Mouse (Mus musculus) midbrain, postnatal 0 days (tissue): Measurements from ENCODE around the gene Oas1d. TPM values are rescaled to one million over a fixed set of nuclear protein-coding genes. Genes with fewer than 3 reads are reported as not detected.
"Not testable (repeated sequence)": the region's sequence is repeated elsewhere in the genome, so short reads cannot be mapped to it uniquely, and the experiment has no call there.

Experiments used
- ATAC-seq: fragments of 200-750 bp; cut with Nextera tagmentation; 2 replicates; pipeline ENCODE4 v1.8.0; 2017; ENCODE audit warnings: moderate number of reproducible peaks, mild to moderate bottlenecking, moderate TSS enrichment, moderate library complexity; ENCODE audit not compliant: low FRiP score
- DNase-seq: peaks from one replicate; pipeline ENCODE4 v3.0.0-alpha.2; 2015; ENCODE audit warnings: low spot score
- H3K27ac ChIP-seq: fragments of 300-500 bp; sonication (generic); 2 replicates; pipeline ENCODE4 v1.5.1; 2014; ENCODE audit warnings: low read depth, mild to moderate bottlenecking, low read length, mixed read lengths
- H3K27me3 ChIP-seq: fragments of 300-500 bp; sonication (generic); 2 replicates; pipeline ENCODE4 v1.6.1; 2014; ENCODE audit warnings: low read length, control low read depth, mixed read lengths; ENCODE audit not compliant: insufficient read depth
- H3K36me3 ChIP-seq: fragments of 300-500 bp; sonication (generic); 2 replicates; pipeline ENCODE4 v1.6.1; 2014; ENCODE audit warnings: low read length, control low read depth, mixed read lengths; ENCODE audit not compliant: insufficient read depth
- H3K4me1 ChIP-seq: fragments of 300-500 bp; sonication (generic); 2 replicates; pipeline ENCODE4 v1.6.1; 2014; ENCODE audit warnings: mild to moderate bottlenecking, control low read depth, antibody characterized with exemption, low read length, mixed read lengths; ENCODE audit not compliant: insufficient read depth
- H3K4me2 ChIP-seq: fragments of 300-500 bp; sonication (generic); 2 replicates; pipeline ENCODE4 v1.6.1; 2014; ENCODE audit warnings: low read depth, mild to moderate bottlenecking, low read length, mixed read lengths; ENCODE audit not compliant: poor library complexity, severe bottlenecking
- H3K4me3 ChIP-seq: fragments of 300-500 bp; sonication (generic); 2 replicates; pipeline ENCODE4 v1.5.1; 2014; ENCODE audit warnings: low read depth, mild to moderate bottlenecking, low read length, moderate library complexity
- H3K9ac ChIP-seq: fragments of 300-500 bp; sonication (generic); replicated peaks from 2 replicates; pipeline ENCODE4 v1.6.1; 2014; ENCODE audit warnings: mild to moderate bottlenecking, low read length, moderate library complexity, mixed read lengths; ENCODE audit not compliant: poor library complexity, severe bottlenecking
- H3K9me3 ChIP-seq: fragments of 300-500 bp; sonication (generic); 2 replicates; pipeline ENCODE4 v1.6.1; 2016; ENCODE audit warnings: low read length, control low read depth
- CTCF ChIP-seq: IDR thresholded peaks from 2 replicates; pipeline ENCODE4 v1.5.1; 2016; ENCODE audit warnings: antibody characterized with exemption, mild to moderate bottlenecking
- WGBS: fragments of 180-500 bp; shearing (Covaris S2); extraction: QIAGEN DNeasy Blood & Tissue Kit; methylation state at CpG from one replicate; pipeline ENCODE4 v1.1.7; 2014; 5-methylcytosine and 5-hydroxymethylcytosine counted together
- polyA plus RNA-seq: library from polyadenylated mRNA; unstranded; fragments of >200 nt; fragmentation: Nextera tagmentation; extraction: Ambion mirVana; gene quantifications from 2 replicates; pipeline ENCODE4 v1.2.1, GENCODE M21; 2015
- total RNA-seq: library from RNA; depleted of rRNA; stranded (reverse); fragments of >200 nt; gene quantifications from 2 replicates; pipeline ENCODE4 v1.2.3, GENCODE M21; 2014

Gene Oas1d
- total and polyA plus RNA-seq, 2 experiments from 2014 or later = 0.22 to 0.78 TPM

- Histone ChIP-seq H3K36me3 (no peaks in the 10 kb centered on the region), H3K27ac (no peak overlapping the region), H3K4me1 (no peaks in the 10 kb centered on the region), H3K4me3 (no peak overlapping the region), H3K9me3 (no peaks in the 10 kb centered on the region), H3K27me3 (no peaks in the 10 kb centered on the region), H3K9ac (no peak overlapping the region), H3K4me2 (no peak overlapping the region)
- no peak for ATAC-seq
- DNase-seq = no peak
- TF ChIP-seq CTCF = no peak
- WGBS = 82% methylated on average over 2 of the region's 2 CpGs
Observed at GRCm38 (mm10) chr5:120892243-120892660, 22.1 kb upstream of the Oas1d start.

DNA sequence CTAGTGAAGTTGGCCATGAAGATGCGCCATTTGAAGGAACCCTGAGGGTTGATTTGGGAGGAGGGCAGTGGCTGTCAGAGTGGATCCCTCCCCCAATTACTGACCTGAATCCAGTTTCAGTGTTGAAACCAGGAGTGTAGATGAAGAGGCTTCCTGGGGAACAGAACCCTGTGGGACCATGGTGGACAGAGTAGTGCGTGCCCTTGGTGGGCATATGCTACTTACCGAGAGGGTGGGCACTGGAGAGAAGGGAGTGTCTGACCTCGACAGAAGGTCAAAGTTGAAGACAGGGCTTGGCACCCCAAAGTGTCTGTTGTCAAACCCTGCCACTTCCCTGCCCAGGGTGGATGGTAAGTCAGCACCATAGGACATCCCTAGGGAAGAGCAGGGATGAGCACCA lies 20.5 kb upstream of the Oas1d start:
- not testable (repeated sequence) for H3K9ac ChIP-seq, H3K4me2 ChIP-seq, DNase-seq, H3K27ac ChIP-seq, ATAC-seq, H3K36me3 ChIP-seq, H3K4me1 ChIP-seq, H3K9me3 ChIP-seq, H3K27me3 ChIP-seq, H3K4me3 ChIP-seq
- 90% methylated on average over 4 of the region's 4 CpGs for WGBS

DNA sequence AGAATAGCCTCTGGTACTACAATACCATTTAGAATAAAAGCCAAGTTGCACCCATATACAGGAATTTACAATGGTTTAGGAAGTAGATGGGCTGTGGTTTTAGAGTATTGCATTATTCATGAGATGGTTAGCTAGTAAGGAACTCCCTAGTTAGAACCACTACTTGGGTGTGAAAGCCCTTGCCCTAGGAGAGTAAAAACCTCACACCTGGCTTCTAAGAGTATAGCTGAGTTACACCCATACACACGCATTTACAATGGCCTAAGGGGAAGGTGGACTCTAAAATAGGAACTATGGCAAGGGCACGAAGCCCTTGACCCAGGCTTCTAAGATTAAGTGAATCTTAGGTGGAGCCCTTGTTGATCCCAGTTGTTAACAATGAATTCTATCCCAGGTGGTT lies 19.6 kb upstream of the Oas1d start:
- DNase-seq, H3K9me3 ChIP-seq, H3K27ac ChIP-seq, H3K9ac ChIP-seq, H3K4me1 ChIP-seq, H3K27me3 ChIP-seq, H3K4me3 ChIP-seq, H3K36me3 ChIP-seq, H3K4me2 ChIP-seq, ATAC-seq: not testable (repeated sequence)
- 77% methylated on average over 2 of the region's 2 CpGs for WGBS

GRCm38 (mm10) chr5:120895231-120895900 lies 19.0 kb upstream of the Oas1d start:
- no peak for DNase-seq
- H3K27ac ChIP-seq = no peak overlapping the region
- no peak overlapping the region for H3K4me2 ChIP-seq
- no peak overlapping the region for H3K9ac ChIP-seq
- no peaks in the 10 kb centered on the region for H3K27me3 ChIP-seq
- ATAC-seq = no peak
- no peaks in the 10 kb centered on the region for H3K9me3 ChIP-seq
- no peaks in the 10 kb centered on the region for H3K4me1 ChIP-seq
- no peaks in the 10 kb centered on the region for H3K36me3 ChIP-seq
- H3K4me3 ChIP-seq = no peak overlapping the region
- no peak for TF ChIP-seq CTCF
- WGBS = 74% methylated on average over 11 of the region's 11 CpGs

GRCm38 (mm10) chr5:120898307-120898706 lies 16.0 kb upstream of the Oas1d start:
- Histone ChIP-seq H3K36me3 (no peaks in the 10 kb centered on the region), H3K9ac (no peak overlapping the region), H3K9me3 (no peaks in the 10 kb centered on the region), H3K4me1 (no peaks in the 10 kb centered on the region), H3K27ac (no peak overlapping the region), H3K4me2 (no peak overlapping the region), H3K4me3 (no peak overlapping the region), H3K27me3 (no peaks in the 10 kb centered on the region)
- WGBS = 79% methylated on average over 6 of the region's 6 CpGs
- ATAC-seq (no peak), DNase-seq (no peak)
- TF ChIP-seq CTCF = no peak

DNA sequence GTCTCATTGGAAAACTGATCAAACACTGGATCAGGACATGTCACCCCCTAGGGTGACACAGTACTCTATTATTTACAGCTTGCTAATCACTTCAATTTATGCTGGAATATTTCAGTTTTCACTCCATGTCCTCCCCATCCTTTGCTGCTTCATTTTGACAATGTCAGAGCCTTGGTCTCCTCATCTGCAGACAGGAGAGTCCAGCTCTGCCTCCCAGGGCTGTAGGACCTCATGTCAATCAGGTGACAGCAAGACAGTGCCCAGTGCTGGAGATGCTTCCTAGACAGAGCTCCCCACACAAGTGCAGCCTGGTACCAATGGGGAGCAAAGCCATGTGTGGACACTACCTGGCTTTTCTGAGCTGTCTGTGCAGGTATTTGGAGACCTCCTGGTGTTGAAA lies 15.6 kb upstream of the Oas1d start:
- H3K9ac ChIP-seq = no peak overlapping the region
- no peak for ATAC-seq
- DNase-seq = no peak
- no peak overlapping the region for H3K27ac ChIP-seq
- H3K4me1 ChIP-seq = no peaks in the 10 kb centered on the region
- H3K27me3 ChIP-seq = no peaks in the 10 kb centered on the region
- no peaks in the 10 kb centered on the region for H3K9me3 ChIP-seq
- H3K4me3 ChIP-seq = no peak overlapping the region
- H3K36me3 ChIP-seq = no peaks in the 10 kb centered on the region
- H3K4me2 ChIP-seq = no peak overlapping the region
- no peak for TF ChIP-seq CTCF
